Mouse (Mus musculus): Measurements from ENCODE around the gene Sspn.
A peak's percentile ranks its signal among the peaks of the same experiment; 100 is the strongest.

The Sspn gene

GRCm38 (mm10) chr6:145934001-145934696, 2.7 kb downstream of the Sspn start:
- peak; percentile 82 for DNase-seq (ENCODE audit: low spot score)

GRCm38 (mm10) chr6:145934697-145935240, 3.3 kb downstream of the Sspn start:
- DNase-seq (ENCODE audit: low spot score) = peak; percentile 23

- no peak for DNase-seq (ENCODE audit: low spot score)
Observed at GRCm38 (mm10) chr6:145935912-145936311, 4.5 kb downstream of the Sspn start.

GRCm38 (mm10) chr6:145936511-145936910, 5.1 kb downstream of the Sspn start:
- DNase-seq (ENCODE audit: low spot score) = no peak

- no peak for DNase-seq (ENCODE audit: low spot score)
Observed at GRCm38 (mm10) chr6:145940852-145941251, 9.4 kb downstream of the Sspn start.

- peak; percentile 23 for DNase-seq (ENCODE audit: low spot score)
Observed at GRCm38 (mm10) chr6:145942263-145942966, 11.0 kb downstream of the Sspn start.

GRCm38 (mm10) chr6:145943414-145943813, 12.0 kb downstream of the Sspn start:
- no peak for DNase-seq (ENCODE audit: low spot score)

GRCm38 (mm10) chr6:145945700-145946344, 14.4 kb downstream of the Sspn start:
- no peak for DNase-seq (ENCODE audit: low spot score)

- no peak for DNase-seq (ENCODE audit: low spot score)
Observed at GRCm38 (mm10) chr6:145949049-145949448, 17.6 kb downstream of the Sspn start.

GRCm38 (mm10) chr6:145950626-145951025, 19.2 kb downstream of the Sspn start:
- no peak for DNase-seq (ENCODE audit: low spot score)

GRCm38 (mm10) chr6:145952594-145952993, 21.2 kb downstream of the Sspn start:
- no peak for DNase-seq (ENCODE audit: low spot score)

GRCm38 (mm10) chr6:145953121-145953896, 21.9 kb downstream of the Sspn start:
- no peak for DNase-seq (ENCODE audit: low spot score)

- DNase-seq (ENCODE audit: low spot score) = no peak
Observed at GRCm38 (mm10) chr6:145957427-145957965, 26.1 kb downstream of the Sspn start.

- DNase-seq (ENCODE audit: low spot score) = no peak
Observed at GRCm38 (mm10) chr6:145958070-145958469, 26.6 kb downstream of the Sspn start.

GRCm38 (mm10) chr6:145961047-145961446, 29.6 kb downstream of the Sspn start:
- no peak for DNase-seq (ENCODE audit: low spot score)

- DNase-seq (ENCODE audit: low spot score) = no peak
Observed at GRCm38 (mm10) chr6:145963966-145964365, 32.5 kb downstream of the Sspn start.

- DNase-seq (ENCODE audit: low spot score) = no peak
Observed at GRCm38 (mm10) chr6:145967693-145968092, 36.3 kb downstream of the Sspn start.

- DNase-seq (ENCODE audit: low spot score) = peak; percentile 61
Observed at GRCm38 (mm10) chr6:145968301-145968818, 36.9 kb downstream of the Sspn start.

- DNase-seq (ENCODE audit: low spot score) = no peak
Observed at GRCm38 (mm10) chr6:145968821-145969220, 37.4 kb downstream of the Sspn start.

- DNase-seq (ENCODE audit: low spot score) = no peak
Observed at GRCm38 (mm10) chr6:145969572-145969971, 38.1 kb downstream of the Sspn start.

GRCm38 (mm10) chr6:145972107-145972506, 40.7 kb downstream of the Sspn start:
- DNase-seq (ENCODE audit: low spot score) = no peak
